Mouse (Mus musculus) G1E-ER4 (cell line): ENCODE data around the gene Sumf1. TPM values are rescaled to one million over a fixed set of nuclear protein-coding genes. Genes with fewer than 3 reads are reported as not detected.

Source experiments
- GATA1 ChIP-seq: IDR thresholded peaks from one replicate; pipeline ENCODE4 v1.8.0; 2012; ENCODE audit warnings: low read length, inconsistent platforms
- polyA plus RNA-seq: library from polyadenylated mRNA; stranded (reverse); fragments of >175 nt; gene quantifications from 2 replicates; pipeline ENCODE4 v1.2.3, GENCODE M21; 2012

Gene Sumf1
- polyA plus RNA-seq, result 21.7 and 36.2 TPM in 2 replicates

DNA sequence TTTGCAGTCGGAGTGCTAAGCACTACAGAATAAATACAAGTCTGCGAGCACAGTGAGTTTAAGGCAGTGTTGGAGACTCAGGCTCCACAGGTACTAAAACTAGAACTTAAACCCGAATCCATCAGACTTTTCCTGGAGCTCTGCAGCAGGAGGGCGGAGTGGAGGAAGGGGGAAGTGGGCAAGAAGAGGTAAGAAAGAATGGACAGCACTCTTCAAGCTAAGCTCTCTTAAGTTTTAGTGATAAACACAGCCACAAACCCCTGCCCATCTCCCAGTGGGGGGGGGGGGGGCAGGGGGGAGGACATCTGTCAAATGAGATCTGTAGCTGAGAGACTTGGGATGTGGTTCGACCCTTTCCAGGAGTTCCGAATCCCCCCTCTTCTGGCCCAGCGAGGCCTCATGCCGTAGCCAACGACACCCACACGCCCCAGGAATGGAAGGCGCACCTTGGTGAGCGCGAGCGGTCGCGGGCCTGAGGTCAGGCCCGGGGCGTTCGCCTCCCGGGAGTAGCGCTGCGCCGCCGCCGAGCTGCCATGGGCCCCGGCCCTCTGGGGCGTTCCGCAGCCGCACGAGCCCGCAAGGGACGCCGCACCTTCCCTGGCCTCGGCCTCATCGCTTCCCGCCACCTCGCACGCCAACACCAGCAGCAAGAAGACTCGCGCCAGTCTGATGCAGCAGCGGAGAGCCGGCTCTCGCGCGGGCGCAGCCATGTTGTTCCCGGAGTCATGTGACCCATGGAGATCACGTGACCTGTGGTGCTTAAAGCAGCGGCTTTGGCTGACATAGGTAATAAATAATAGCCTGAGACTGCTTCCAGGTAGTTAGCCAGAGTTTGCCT is at the start of gene Sumf1:
TSS of gene Sumf1 (minus strand) at position 736 of the 838 bp plus-strand sequence.
- TF ChIP-seq GATA1, result no peak

DNA sequence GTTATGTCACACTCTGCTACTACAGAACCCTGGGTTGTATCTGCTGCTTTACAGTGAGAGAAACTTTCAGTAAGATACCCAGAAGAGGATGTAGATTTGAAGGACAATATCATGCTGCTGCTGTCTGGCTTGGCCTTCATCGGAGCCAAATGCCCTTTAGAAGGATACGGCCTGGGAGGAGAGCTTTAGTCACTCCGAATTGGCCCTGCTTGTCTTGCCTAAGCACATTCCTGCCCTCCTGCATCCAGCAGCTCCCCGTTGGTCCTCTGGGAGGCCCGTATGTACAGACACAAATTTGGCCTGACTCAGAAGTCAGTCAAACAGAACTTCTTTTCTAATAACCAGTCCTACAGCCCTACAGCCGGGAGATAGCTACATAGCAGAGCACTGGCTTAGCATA is 49.2 kb upstream of the Sumf1 start:
- no peak for TF ChIP-seq GATA1

DNA sequence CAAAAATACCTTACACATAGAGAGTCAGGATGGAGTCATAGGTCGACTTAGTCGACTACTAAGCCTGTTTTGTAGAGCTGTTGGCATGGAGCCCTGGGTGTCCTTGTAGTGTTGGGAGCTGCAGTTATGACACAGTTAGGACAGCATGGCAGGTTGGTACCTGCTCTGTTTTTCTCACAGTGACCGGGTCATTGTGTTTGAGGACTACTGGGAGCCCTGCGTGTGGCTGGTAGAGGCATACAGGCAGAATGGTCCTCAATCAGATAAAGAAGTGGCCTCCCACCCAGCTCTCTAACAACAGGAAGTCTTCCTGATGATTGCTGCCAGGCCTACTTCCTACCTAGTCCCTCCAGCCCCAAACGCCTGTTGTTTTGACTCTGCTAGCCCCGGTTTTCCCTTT is 47.7 kb upstream of the Sumf1 start:
- no peak for TF ChIP-seq GATA1

DNA sequence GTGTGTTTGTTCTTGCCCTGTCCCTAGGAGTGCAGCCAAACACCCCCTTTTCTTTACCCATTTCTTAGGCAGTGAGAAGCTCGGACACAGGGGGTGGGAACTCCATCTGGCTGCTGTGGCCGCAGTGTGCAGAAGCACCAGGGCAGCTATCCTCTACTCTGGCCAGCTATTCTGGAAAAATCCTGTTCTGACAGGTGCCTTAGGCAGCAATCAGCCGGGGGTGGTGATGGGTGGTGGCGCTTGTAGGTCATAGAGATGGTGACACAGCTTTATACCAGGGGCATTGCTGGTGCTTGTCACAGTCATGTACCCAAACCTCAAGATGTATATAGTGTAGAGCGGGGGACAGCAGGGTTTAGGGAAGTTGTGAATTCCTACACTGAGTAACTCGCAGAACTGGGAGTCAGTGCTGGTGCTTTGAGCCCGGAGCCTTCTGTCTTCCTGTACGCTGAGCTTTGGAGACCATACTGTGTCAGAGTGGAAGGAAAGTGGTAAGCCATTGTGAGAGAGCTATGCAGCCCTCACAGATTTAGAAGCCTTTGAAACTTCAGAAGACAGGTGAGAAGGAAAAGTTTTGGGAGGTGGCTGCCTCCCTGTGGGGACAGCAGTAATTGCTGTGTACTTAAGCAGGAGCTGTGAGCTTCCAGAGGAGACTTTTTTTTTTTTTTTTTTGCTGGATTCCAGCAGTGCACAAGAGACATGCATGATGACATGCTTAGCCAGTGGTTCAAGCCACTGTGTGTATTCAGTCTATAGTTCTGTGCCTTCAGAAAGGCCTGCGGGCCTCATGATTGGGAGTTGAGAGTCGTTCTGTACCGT is 46.7 kb upstream of the Sumf1 start:
- TF ChIP-seq GATA1, result no peak

DNA sequence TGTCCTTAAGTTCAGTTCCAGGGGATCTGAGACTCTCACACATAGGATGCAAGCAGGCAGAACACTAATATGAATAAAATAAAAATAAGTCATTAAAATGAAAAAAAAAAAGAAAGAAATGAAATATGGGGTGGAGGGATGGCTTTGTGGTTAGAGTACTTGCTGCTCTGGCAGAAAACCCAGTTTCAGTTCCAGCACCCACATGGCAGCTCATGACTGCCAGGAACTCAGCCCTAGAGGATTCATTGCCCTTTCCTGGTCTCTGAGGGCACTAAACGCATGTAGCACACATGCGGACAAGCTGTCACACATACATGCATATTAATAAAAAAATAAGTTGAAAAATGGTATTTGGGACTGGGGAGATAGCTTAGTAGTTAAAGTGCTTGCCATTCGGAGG is 45.2 kb upstream of the Sumf1 start:
- TF ChIP-seq GATA1, result no peak

DNA sequence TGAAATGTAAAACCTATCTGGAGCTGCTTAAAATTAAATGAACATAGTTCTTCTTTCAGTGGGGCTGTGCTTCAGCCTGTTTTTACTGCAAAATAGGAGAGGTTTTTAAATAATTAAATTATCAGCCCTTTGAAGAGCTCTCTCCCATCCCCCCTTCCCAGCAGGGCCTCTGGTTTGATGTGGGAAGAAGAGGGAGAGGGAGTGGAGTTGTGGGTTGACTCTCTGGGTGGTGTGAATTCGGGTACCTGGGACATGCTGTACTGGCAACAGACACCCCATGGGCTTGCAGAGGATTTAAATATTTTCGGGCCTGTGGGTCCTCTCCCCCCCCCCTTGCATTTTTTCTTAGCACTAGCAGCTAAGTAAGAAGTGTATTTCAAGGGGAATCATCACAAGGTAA is 43.2 kb upstream of the Sumf1 start:
- TF ChIP-seq GATA1, result no peak

DNA sequence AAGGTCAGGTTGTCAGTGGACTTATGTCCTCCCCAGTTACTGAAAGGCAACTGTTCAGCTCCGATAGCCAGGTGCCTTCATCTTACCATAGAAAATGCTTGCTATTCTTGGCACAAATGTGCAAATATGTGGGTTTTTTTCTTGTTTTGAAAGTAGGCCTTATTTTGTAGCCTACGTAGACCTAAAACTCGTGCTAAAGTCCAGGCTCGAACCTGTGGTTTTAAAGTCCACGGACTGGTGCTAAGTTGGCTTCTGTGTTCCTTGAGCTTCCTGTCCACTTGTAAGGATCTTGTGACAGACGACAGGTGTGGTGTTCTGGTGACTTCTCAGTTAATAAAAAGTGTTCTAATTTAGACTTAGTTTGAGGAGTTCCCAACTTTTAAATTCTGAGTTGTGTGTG is 42.7 kb upstream of the Sumf1 start:
- TF ChIP-seq GATA1, result no peak

DNA sequence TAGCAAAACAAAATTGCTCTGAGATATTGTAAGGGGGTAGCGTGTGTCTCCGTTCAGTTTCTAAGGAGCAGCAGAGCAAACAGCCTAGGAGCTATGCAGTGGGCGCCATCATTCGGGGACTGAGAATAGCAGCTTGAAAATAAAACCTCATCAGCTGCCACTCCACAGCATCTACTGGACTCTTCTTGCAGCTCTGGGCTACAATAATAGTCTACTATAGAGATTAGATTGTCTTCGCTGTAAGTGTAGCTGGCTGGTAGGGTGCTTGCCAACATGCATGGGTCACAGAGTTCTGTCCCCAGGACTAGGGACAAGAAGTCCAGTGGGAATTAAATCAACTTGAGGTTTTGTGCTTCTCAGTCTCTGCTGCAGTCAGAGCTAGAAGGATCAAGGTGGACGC is 42.1 kb upstream of the Sumf1 start:
- no peak for TF ChIP-seq GATA1

DNA sequence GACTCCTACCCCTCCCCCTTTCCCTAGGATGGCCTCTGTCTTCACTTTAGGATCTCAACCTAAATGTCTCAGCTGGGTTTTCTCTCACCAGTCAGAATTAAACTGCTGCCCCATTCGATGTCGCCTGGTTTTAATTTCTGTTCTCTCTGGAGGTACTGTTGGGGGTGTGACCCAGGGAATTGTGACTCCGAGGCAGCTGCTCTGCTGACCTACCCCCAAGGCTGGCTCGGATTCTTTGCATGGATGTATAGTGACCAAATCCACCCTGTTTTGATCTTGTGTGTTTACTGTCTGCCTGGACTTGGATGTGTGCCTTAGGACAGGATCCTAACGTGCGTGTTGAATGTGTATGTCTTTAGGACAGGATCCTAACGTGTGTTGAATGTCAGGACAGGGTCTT is 40.8 kb upstream of the Sumf1 start:
- TF ChIP-seq GATA1, result no peak

DNA sequence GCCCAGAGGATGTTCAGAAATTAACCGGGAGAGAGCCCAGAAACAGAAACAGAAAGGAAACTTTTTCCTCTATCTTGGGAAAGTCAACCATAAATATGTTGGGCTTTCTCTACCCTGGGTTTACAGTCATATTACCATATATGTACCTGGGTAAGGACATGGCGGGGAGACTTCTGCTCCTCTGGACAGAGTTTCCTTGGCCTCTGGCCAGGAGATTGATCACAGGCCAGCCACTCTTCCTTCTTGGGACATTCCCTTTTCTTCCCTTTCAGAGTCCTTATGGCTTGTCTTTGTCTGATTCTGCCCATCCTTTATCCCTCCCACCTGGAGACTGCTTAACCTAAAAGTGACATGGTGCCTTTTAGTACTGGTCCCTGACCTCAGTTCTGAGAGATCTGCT is 39.6 kb upstream of the Sumf1 start:
- no peak for TF ChIP-seq GATA1

DNA sequence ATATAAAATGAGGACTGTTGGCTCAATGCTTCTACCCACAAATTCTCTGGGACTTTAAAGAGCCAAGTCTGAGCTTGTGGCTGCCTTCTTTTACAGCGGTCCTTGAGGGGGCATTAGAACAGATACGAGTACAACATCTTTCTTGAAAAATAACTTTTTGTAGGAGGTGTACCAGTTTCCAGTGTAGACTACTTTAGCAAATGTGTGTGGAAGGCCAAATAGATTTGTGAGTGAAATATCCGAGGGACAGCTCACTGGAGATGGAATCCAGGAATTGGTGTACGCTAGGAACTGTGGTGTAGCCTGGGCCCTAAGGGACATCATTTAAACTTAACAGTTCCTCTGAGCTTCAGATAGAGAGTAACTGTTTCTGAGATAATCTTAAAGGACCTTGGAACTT is 39.0 kb upstream of the Sumf1 start:
- TF ChIP-seq GATA1, result no peak

DNA sequence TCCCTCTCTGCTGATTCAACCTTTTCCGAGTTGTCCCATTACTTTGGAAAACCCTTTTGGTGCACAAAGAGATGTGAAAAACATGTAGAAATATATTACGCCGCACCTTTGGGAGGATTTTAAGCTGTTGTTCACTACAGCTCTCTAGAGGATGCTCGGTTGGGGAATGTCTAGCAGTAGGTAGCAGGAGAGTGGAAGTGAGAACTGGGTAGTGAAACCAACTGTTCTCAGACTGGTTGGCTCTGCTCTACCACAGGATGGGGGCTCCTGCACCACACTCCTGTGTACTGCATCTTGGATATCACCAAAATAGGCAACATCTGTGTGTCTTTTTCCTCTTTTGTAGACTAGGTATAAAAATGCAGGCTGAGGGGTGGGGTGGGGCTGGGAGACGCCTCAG is 37.5 kb upstream of the Sumf1 start:
- TF ChIP-seq GATA1, result no peak

DNA sequence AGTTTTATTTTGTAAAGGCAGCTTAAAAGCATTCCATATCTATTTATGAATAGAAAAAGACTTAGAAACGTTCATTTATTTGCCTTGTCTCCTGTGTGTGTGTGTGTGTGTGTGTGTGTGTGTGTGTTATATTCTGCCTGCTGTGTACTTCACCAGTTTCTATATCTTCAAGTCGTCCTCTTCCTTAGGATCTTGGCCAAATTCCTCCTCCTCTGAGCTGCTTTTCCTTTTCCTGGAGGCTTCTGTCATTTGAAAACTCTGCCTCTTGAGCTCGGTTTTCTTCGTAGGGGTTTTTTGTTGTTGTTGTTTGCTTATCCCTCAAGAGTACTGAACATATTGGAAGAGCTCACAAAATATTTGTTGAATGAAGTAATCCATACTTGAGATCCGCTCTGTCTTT is 37.1 kb upstream of the Sumf1 start:
- TF ChIP-seq GATA1, result no peak

DNA sequence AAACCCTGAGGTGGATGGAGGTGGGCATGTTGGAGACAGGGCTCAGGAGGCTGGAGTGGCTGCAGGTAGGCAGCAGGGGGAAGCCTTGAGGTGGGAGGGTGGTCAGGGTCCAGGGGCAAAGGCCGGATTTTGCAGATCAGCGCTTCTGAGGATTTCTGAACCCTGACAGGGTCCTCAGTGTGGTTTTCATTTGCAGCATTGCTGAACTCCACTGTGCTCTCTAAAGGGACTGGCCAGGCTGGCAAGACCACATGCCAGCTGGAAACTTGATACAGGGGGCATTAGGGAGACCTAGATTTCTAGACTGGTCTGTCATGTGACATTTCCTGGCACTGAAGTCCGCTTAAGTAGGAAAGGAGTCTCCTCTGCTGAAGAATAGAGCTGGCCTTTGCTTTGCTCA is 32.6 kb upstream of the Sumf1 start:
- TF ChIP-seq GATA1, result no peak

DNA sequence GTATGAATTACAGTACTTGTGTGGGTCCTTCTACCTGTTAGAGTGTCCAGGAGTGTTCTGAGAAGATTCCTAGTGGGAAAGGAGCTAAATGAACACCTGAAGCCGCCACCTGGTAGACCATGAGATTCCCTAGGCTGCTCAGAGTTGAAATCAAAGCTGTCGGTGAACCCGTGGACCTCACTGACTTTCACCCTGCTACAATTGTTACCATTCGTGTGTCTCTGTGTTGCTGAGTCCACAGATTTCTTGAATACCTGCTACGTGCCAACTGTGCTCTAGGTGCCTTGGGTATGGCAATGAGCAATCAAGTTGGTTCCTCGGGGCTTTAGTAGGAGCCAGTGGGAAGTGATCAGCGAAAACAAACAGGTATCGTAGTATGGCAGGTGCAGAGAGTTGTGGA is 31.4 kb upstream of the Sumf1 start:
- no peak for TF ChIP-seq GATA1

DNA sequence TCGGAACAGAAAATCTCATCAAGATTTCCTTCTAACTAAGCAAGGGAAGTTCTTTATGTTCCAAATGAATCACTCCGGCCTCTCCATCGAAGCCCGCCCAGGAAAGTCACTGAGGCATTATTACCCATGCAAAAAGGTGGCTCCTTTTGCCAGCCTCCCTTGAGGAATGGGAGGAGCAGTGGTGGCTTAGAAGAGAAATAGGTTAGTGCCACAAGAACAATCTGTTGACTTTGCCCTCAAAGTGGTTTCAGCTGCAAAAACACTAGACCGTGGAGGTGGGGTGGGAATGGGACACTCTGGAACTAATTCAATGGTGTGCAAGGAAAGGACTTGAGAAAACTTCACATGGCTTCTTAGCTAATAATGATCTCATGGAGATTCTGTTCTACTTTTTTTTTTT is 30.7 kb upstream of the Sumf1 start:
- TF ChIP-seq GATA1, result no peak
